Mouse (Mus musculus): ENCODE measurements at regions not wholly inside any gene's neighbourhood (a gene's known extent, or its start where the extent isn't known, plus 50 kb on each side); places are given as distances from the start of the nearest gene placed in this dataset.

DNA sequence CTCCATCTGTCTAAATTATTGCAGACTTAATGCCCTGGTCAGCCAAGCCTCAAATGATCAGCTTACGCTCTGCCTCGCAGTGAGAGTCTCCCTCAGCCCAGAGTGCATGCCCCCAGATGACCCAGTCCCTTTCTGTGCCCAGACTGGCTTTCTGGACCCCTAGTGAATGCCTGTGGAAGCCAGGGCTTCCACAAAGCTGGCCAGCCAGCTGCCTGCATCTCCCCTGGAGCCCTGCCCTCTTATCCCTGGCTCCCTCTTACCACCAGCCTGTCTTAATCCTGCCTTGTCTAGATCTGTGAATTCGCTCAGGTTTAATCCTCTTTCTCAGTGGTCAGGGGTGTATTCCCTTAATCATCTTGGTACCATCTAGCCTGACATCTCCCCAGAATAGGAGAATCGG is 446.8 kb downstream of the Cd83 start:
- no peak for DNase-seq (ENCODE audit: extremely low spot score in 1 of 2, low spot score in 1 of 2)

- peak; percentile 87 to 90 for DNase-seq (ENCODE audit: extremely low spot score in 1 of 2, low spot score in 1 of 2)
Observed at GRCm38 (mm10) chr13:44231868-44232715, 447.5 kb downstream of the Cd83 start.

DNA sequence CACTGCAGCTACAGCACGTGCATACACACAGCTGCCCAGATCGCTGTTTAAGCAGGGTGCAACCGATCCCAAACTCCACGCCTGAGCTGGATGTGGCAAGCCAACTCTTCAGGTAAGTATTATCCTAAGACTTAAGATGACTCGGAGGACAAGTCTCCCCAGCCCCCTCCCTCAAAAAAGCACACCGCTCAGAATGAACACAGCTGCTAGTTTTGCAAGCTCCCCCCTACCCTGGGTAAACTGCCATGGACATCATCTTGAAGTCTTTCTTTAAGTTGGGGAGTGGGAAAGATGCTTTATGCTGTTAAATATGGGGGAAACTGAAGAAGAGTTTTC is 448.1 kb downstream of the Cd83 start:
- no peak for DNase-seq (ENCODE audit: extremely low spot score in 1 of 2, low spot score in 1 of 2)

DNA sequence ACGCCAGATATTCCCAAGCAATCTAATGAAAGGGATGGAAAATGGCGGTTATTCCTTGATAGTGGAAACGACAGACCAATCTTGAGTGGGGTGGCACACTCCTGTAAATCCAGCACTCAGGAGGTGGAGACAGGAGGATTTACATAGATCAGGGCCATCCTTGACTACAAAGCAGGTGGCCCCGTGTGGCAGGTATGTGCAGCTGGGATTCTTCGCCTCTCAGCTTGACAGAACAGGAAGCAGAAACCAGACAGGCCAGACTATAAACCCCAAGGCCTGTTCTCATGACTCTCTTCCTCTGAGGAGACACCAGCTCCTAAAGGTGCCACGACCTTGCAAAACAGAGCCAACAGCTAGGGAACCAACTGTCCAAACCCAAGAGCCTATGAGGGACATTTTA is 449.7 kb downstream of the Cd83 start:
- DNase-seq (ENCODE audit: extremely low spot score in 1 of 2, low spot score in 1 of 2) = no peak

- DNase-seq (ENCODE audit: extremely low spot score in 1 of 2, low spot score in 1 of 2) = peak; percentile 38 to 60
Observed at GRCm38 (mm10) chr13:44235236-44235635, 450.7 kb downstream of the Cd83 start.

- no peak for DNase-seq (ENCODE audit: extremely low spot score in 1 of 2, low spot score in 1 of 2)
Observed at GRCm38 (mm10) chr13:44235941-44236340, 451.4 kb downstream of the Cd83 start.

DNA sequence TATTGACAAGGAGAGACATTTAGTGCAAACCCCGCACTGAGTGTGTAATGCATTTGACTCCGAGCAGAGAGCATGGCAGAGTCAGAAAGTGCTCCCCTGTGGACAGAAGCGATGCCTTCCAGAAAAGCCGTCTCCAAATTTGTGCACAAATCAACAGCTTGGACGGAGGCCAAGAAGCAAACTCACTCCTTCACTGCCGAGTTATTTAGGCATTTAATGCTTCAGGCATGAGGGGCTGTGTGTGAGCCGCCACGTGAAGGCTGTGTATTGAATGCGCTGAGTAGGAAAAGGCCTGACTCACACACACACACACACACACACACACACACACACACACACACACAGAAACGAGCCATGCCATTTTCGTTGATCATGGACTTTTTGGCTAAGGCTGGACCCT is 453.7 kb downstream of the Cd83 start:
- peak; percentile 38 to 65 for DNase-seq (ENCODE audit: extremely low spot score in 1 of 2, low spot score in 1 of 2)

DNA sequence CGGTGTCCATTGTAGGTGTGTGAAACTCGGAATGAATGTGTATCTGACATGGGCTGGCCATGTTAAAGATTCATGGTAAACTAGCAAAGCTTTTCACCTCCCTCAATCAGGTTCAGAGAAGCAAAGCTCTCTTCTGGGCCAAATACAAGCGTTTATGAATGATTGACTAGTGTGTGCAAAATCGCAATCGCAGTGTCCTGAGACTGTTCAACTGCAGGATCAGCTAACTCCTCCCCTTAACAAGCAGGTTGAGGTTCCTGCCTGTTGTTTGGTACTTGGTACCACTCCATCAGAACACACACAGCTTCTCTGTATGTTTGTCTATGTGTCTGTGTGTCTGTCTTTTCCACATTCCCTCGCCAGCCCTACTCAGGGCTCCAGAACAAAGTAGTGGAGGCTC is 458.6 kb downstream of the Cd83 start:
- no peak for DNase-seq (ENCODE audit: extremely low spot score in 1 of 2, low spot score in 1 of 2)

DNA sequence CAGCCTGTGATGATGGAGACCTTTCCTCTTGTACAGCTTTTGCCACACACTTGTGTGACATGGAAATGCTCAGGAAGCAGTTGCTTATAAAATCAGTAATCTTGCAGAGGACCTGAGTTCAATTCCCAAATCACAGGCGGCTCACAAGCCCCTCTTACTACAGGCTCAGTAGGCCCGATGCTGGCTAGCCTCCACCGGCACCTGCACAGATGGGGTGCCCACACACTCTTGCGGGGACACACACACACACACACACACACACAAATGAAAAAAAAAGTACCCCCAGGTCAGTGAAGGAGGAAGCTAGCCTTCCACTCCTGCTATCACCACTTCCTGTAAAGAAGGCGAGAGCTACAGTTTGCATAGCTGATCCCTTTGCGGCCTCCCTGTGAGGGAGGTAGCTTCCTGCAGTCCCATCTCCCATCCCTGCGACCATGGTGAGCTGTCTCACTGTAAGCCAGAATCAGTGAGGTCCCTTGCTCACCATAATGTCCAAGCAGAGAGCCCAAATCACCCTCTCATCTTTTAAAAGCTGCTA is 462.2 kb downstream of the Cd83 start:
- no peak for DNase-seq (ENCODE audit: extremely low spot score in 1 of 2, low spot score in 1 of 2)

DNA sequence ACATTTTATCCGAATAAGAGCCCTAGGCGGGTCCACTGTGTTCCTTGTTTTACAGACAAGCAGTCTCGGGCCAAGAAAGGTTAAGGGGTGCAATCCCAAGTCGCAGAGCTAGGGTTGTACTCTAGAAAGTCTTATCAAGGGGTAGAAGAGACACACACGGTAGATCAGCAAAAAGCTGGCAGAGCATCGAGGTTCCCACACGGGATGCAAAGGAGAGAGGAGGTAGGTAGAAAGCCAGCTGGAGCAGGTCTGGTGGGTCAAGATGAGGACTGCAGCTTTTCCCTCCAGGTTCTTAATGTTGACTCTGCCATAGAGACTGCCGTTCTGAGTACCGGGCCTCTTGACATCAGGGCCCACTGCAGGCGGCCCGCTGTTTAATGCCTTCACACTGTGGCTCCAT is 463.3 kb downstream of the Cd83 start:
- no peak for DNase-seq (ENCODE audit: extremely low spot score in 1 of 2, low spot score in 1 of 2)

DNA sequence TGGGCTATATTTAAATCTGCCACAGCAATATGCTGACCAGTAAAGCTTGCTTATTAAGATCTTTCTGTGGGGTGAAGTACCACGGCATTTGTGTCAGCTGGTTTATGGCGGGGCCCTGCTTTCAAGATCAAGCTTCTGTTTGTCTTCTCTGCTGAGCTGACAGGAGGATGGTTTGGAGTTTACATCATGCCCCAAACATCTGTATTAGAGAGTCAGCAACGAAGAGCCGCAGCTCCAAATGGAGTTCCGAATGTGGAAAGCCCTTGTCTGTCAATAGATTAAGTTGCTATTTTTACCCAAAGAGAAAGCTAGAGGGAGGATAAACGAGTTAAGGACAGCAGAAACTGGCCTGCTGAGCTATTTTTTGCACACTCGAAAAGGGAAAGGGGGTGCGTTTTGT is 463.8 kb downstream of the Cd83 start:
- DNase-seq (ENCODE audit: extremely low spot score in 1 of 2, low spot score in 1 of 2) = no peak

GRCm38 (mm10) chr13:44249119-44249518 is 464.5 kb downstream of the Cd83 start:
- DNase-seq (ENCODE audit: extremely low spot score in 1 of 2, low spot score in 1 of 2) = no peak

DNA sequence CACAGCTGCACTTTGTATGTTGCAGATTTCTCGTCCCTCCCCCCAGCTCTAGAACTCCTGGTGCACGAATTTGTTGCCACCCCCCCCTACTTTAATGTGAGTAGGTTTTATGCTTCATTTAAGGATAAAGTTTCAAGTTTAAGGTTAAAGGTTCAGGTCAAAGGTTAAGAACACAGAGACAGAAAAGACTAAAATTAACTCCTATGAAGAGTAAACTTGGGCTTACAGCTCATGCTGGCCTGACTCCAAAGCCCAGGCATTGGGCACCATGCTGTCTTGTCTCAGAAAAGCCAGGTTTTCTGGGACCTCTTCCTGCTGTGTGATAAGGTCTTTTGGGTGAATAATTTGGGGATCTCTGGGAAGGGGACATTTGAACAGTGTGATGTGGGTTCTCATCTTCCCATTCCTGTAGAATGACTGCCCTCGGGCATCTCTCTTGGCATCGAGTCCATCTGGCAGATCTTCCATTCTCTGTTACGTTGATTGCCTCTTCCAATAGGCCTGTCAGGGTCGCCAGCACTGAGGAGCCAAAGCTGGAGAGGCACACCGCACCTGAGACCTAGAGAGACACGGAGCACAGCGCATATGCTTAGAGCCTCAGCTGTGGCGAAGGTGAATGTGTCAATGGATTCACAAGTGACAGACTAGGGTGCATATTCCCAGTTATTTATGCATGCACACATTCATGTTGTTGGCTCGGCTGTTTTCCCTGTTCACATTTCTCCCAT is 466.1 kb downstream of the Cd83 start:
- DNase-seq (ENCODE audit: extremely low spot score in 1 of 2, low spot score in 1 of 2) = no peak

GRCm38 (mm10) chr13:44251503-44251902 is 466.9 kb downstream of the Cd83 start:
- no peak for DNase-seq (ENCODE audit: extremely low spot score in 1 of 2, low spot score in 1 of 2)

DNA sequence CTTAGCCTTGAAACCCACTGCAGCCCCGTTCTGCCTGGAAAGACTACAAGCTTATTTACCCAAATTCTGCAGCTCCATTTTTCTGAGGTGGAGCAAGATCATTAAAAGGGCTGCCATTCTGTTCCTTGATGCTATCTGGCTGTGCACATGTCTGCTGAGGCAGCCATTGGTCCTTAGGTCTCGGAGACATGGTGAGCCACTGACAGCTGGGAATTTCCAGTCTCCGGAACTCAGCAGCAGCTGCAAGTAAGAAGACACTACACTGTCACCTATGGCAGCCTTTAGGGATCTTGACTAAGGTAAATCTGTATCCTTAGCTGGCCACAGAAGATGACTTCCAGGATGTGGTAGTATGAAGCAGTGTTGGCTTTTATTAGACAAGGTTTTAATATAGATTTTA is 467.9 kb downstream of the Cd83 start:
- no peak for DNase-seq (ENCODE audit: extremely low spot score in 1 of 2, low spot score in 1 of 2)

DNA sequence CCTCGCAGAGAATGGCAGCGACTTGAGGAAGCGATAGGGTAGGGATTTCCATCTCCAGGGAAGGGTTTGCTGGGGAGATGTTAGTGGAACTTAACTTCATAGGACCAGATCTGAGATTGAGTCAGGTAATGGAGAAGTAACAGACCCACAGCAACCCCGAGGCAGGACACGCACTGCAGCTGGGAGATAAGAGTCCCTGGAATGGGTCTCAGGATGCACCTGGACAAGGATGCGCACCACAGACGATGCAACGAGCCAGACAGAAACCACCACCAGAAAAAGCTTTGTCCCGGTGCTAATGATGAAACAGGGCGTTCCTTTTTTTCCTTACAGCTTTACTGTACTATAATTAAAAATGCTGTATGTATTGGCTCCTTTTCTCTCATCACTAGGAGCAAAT is 470.9 kb upstream of the Jarid2 start:
- no peak for DNase-seq (ENCODE audit: extremely low spot score in 1 of 2, low spot score in 1 of 2)

DNA sequence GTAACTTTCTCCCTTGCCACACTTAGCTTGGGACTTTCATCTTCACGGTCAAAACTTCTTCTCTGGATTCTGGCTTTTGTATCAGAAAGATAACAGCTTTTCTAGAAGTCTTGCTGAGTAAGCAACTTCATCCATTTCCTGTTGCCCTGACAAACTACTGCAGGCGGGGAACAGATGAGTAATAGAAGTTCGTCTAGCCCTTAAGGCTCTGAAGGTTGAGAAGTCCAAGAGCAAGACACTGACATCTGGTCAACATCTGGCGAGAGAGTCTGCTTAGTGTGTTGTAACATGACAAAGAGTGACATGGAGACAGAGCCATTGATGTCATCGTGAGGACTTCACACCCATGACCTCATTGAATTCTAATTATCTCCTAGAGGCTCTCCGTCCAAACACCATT is 469.2 kb upstream of the Jarid2 start:
- DNase-seq (ENCODE audit: extremely low spot score in 1 of 2, low spot score in 1 of 2) = no peak

- DNase-seq (ENCODE audit: extremely low spot score in 1 of 2, low spot score in 1 of 2) = no peak
Observed at GRCm38 (mm10) chr13:44260637-44261333, 468.5 kb upstream of the Jarid2 start.

- DNase-seq (ENCODE audit: extremely low spot score in 1 of 2, low spot score in 1 of 2) = no peak
Observed at GRCm38 (mm10) chr13:44272746-44273524, 456.3 kb upstream of the Jarid2 start.

GRCm38 (mm10) chr13:44277952-44278351 is 451.3 kb upstream of the Jarid2 start:
- no peak for DNase-seq (ENCODE audit: extremely low spot score in 1 of 2, low spot score in 1 of 2)

DNA sequence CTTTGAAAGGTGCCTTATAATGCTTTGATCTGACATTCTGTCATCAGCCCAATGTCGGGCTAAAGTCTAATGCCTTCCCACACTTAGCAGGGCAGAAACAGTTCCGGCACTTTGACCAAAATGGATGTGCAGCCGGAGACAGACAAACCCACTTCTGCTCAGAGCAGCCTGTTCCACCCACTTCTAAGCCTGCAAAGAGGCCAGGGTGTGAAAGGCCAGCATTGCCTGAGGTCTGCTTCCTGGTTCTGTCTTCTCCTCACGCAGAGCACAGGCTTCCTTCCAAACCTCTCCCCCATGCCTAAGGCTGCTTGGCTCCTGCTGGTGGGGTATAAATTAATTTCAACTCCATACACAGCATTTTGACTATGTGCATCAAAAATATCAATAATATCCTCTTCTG is 450.2 kb upstream of the Jarid2 start:
- peak; percentile 1 to 26 for DNase-seq (ENCODE audit: extremely low spot score in 1 of 2, low spot score in 1 of 2)

Data from frontal cortex, adult 2 months (tissue).